11 mouse cellular contexts compared by ENCODE assay signal in genomic region chr4:125175591-125175990, GRCm38 (mm10). TPM values are rescaled to one million over a fixed set of nuclear protein-coding genes. Genes with fewer than 3 reads are reported as not detected.
DNase-seq lines count a peak whose midpoint lies in the region; TF ChIP-seq lines count a peak whose summit lies in the region.
"Had no signal": no experiment of that assay in that cellular context is flagged by ENCODE, and none has a peak within 500 bp of the region (broad histone marks: within the 10 kb centered on the region; RNA-seq: fewer than 3 reads in every experiment).

No protein-coding gene starts in this region.

- no peak for TF ChIP-seq CTCF in lung, adult 2 months (IDR thresholded peaks at IDR 0.05; ENCODE audit: insufficient read depth, low read length)

- no peak for TF ChIP-seq POLR2A in lung, adult 2 months (IDR thresholded peaks at IDR 0.05; ENCODE audit: borderline replicate concordance, extremely low read depth, low read depth, low read length)

- intact Hi-C loops in gastrocnemius, postnatal 36 days (cut with DNase I) = no loop called here
- intact Hi-C loops in left cerebral cortex, postnatal 25 days (cut with DNase I) = no loop called here

- DNase-seq in gastrocnemius, adult 18-20 months (ENCODE audit: low spot score) = peak; percentile 9
- DNase-seq in gastrocnemius, postnatal 36 days = no peak
- DNase-seq in lung, postnatal 36 days = peak; percentile 22
- DNase-seq in lung, adult 2 months = no peak
- peak; percentile 93 for DNase-seq in cerebellum, postnatal 10 days
- DNase-seq in ovary, postnatal 14 days (ENCODE audit: low spot score) = peak; percentile 65
- DNase-seq in frontal cortex, postnatal 36 days (ENCODE audit: low spot score in 2 of 2) = no peak
- no peak for DNase-seq in left cerebral cortex, postnatal 25 days (ENCODE audit: low spot score in 2 of 2)

- H3K4me1 ChIP-seq in lung, adult 2 months (ENCODE audit: control insufficient read depth, insufficient read depth, low read length) = no peaks in the 10 kb centered on the region

- 40% methylated on average over 2 of the region's 2 CpGs for WGBS in lung, adult 2 months

- H3K4me3 ChIP-seq in lung, adult 2 months (replicated peaks; ENCODE audit: extremely low read depth, low read depth, low read length) = no peak overlapping the region
- H3K4me3 ChIP-seq: embryonic facial prominence, embryonic 12.5 days; heart, embryonic 13.5 days; liver, embryonic 15.5 days had no signal

RNA-seq across cellular contexts. Expression of gene Zc3h12a, which starts 48.0 kb away (rescaled TPM):
- total RNA-seq in gastrocnemius, adult 18-20 months (2021) = 1 to 10 TPM; 2.8 to 3.0 TPM
- 1 to 10 TPM; 1.9 to 3.0 TPM for total RNA-seq in gastrocnemius, postnatal 36 days (2021)
- 11.9 and 13.9 TPM in 2 replicates for polyA plus RNA-seq in lung, adult 2 months (2012; rRNA removed)
- 1 to 10 TPM; 1.1 to 1.2 TPM for total RNA-seq in left cerebral cortex, postnatal 25 days (2021)

Comparison
In these comparisons a context has a peak if more than half of its experiments do, and no peak if none do; other contexts are left out.
1. DNase-seq: peak in gastrocnemius, adult 18-20 months (single experiment), lung, postnatal 36 days (single experiment), cerebellum, postnatal 10 days (2 of 2) and ovary, postnatal 14 days (single experiment); none in gastrocnemius, postnatal 36 days (0 of 2), lung, adult 2 months (single experiment), frontal cortex, postnatal 36 days (0 of 2) and left cerebral cortex, postnatal 25 days (0 of 2).